Mouse (Mus musculus) embryonic fibroblast, embryonic 13.5 days (primary cell): ENCODE measurements around the gene Dok1. TPM values are rescaled to one million over a fixed set of nuclear protein-coding genes. Genes with fewer than 3 reads are reported as not detected.

Experiments
- H3K27ac ChIP-seq: 2 replicates; pipeline ENCODE4 v1.5.1; 2012; ENCODE audit warnings: low read length, control low read depth, inconsistent platforms; ENCODE audit not compliant: insufficient read depth
- H3K4me1 ChIP-seq: 2 replicates; pipeline ENCODE4 v1.6.1; 2011; ENCODE audit warnings: low read length; ENCODE audit not compliant: control insufficient read depth, insufficient read depth
- H3K4me3 ChIP-seq: 2 replicates; pipeline ENCODE4 v1.5.1; 2011; ENCODE audit warnings: mild to moderate bottlenecking, control low read depth, low read length; ENCODE audit not compliant: insufficient read depth
- CTCF ChIP-seq: IDR thresholded peaks from 2 replicates; pipeline ENCODE4 v1.5.1; 2011; ENCODE audit warnings: mild to moderate bottlenecking, control low read depth, low read length, moderate library complexity, borderline replicate concordance; ENCODE audit not compliant: insufficient read depth
- POLR2A ChIP-seq: IDR thresholded peaks from 2 replicates; pipeline ENCODE4 v1.6.1; 2011; ENCODE audit warnings: low read depth, mild to moderate bottlenecking, control low read depth, low read length, moderate library complexity
- polyA plus RNA-seq: library from polyadenylated mRNA; stranded (reverse); fragments of >200 nt; gene quantifications from 2 replicates; pipeline ENCODE4 v1.2.4, GENCODE M21; 2011; ENCODE audit warnings: low read depth; ENCODE audit not compliant: missing spikeins, insufficient read length

Dok1 gene
- polyA plus RNA-seq, 1 experiment = 37.9 TPM

DNA sequence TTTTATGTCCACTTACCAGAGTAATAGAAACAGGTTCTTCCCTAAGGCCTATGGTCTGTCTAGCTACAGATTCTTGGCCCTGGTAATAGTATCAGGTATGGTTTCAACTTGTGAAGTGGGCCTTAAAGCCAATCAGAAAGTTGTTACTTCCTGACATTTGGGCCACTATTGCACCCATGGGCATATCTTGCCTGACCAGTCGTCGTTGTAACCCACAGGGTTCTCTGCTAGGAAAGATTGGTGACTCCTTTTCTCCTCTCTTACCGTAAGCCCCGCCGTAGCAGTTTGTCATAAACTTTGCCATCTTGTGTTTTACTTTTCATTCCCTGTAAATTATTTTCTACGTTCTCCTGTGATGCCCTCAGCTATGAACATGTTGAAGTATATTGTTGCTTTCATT lies 13.2 kb downstream of the Dok1 start:
- Histone ChIP-seq H3K4me3 (no peak overlapping the region), H3K4me1 (peaks cover 29% of the 10 kb centered on the region), H3K27ac (no peak overlapping the region)
- TF ChIP-seq POLR2A = no peak
- no peak for TF ChIP-seq CTCF

DNA sequence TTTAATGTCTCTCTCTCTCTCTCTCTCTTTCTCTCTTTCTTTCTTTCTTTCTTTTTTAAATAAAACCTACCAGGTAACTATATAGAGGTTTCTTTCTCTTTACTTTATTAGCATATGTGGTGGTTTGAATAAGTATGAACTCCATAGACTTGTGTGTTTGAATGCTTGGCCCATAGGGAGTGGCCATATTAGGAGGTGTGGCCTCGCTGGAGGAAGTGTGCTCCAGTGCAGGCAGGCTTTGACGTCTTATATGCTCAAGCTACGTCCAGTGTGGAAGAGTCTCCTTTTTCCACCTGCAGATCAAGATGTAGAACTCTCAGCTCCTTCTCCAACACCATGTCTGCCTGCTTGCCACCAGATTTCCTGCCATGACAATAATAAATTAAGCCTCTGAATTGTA lies 14.2 kb downstream of the Dok1 start:
- Histone ChIP-seq H3K4me3 (no peak overlapping the region), H3K27ac (no peak overlapping the region), H3K4me1 (peaks cover 26% of the 10 kb centered on the region)
- TF ChIP-seq CTCF (no peak), POLR2A (no peak)

DNA sequence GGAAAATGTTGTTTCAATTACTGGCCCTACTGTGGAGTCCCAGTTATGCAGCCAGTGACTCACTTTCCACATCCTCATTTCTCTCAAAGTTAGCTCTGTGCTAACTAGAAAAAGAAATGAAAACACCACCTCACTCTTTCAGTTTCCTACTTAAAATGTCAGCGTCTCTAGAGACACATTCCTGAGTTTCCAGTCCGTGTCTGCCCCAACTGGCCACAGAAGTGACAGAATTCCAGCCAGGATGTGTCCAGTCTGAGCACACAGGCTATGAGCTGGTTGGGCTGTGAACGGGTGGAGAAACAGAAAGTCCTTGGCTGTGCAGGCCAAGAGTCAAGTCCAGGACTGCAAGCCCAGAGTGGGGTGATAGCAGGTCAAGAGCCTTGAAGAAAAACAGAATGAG lies 16.1 kb downstream of the Dok1 start:
- no peak overlapping the region for H3K4me3 ChIP-seq
- TF ChIP-seq POLR2A = peak; percentile 30
- TF ChIP-seq CTCF = no peak
- peak overlapping the region; percentile 96 for H3K27ac ChIP-seq
- peaks cover 20% of the 10 kb centered on the region for H3K4me1 ChIP-seq

DNA sequence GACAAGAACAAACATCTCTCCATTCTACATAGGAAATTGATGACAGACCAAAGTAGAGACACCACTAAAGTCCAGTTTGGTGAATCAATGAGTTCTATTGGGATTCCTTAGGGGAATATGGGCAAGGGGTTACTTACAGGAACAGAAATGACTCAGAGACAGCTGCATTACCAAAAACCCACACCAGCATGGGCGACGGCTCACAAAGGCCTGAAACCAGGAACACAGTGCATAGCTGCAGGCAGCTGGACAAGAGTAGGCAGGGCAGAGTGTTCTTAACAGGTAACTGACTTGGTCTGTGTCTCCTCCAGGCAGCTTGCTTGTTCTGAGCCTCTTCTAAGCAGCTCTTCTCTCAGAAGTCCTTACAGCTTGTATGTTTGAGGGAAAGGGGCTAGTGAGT lies 17.5 kb downstream of the Dok1 start:
- Histone ChIP-seq H3K27ac (peak overlapping the region; percentile 99), H3K4me1 (peaks cover 17% of the 10 kb centered on the region), H3K4me3 (no peak overlapping the region)
- no peak for TF ChIP-seq POLR2A
- TF ChIP-seq CTCF = no peak

DNA sequence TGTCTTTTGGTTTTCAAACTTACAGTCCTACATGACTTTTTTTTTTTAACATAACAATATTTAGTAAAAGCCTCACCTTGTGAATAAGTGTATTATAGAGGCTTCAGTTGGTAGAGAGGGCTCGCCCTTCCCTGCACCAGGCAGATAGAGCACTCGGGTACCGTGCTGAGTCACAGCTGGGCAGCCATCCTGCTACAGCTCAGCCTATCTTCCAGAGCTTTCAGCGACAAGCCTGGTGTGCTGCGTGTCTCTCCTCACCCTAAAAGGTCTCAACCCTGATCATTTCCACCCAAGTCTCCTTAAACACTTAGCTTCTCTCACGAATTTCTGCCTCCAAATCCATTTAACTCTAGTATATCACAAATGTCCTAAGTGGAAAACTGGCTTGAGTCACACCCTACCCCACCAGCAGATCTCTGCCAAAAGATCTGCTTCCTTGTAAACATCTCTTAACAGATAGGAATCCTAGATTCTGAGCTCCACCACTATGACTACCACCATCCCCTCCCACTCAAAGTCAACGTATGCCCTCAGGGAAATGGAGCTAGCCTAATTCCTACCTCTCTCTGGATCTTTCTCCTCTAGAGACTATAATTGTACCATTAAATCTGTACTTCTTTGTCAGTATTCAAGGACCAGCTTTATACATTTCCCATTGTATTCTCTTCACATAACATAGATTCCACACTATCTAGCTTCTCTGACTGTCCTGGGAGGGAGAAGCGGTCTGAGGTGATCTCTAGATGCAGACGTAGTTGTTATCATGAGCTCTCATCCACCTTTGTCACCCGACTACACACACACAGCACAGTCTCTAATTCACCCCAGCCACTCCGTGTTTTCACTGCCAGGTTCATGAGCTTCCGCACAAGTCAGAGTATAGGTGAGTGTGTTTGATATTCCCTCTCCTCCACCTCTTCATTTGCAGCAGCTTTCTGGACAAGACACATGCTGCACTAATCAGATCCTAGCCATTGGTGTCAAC lies 18.5 kb downstream of the Dok1 start:
- TF ChIP-seq POLR2A (no peak), CTCF (no peak)

GRCm38 (mm10) chr6:83013444-83013843 lies 19.8 kb downstream of the Dok1 start:
- Histone ChIP-seq H3K4me1 (peaks cover 17% of the 10 kb centered on the region), H3K4me3 (no peak overlapping the region), H3K27ac (peak overlapping the region; percentile 93)
- TF ChIP-seq POLR2A = no peak
- TF ChIP-seq CTCF = no peak

More for the DNA sequence above, 18.5 kb downstream of the Dok1 start:
- peak overlapping the region; percentile 93 for H3K27ac ChIP-seq
- peaks cover 17% of the 10 kb centered on the region for H3K4me1 ChIP-seq
- H3K4me3 ChIP-seq = no peak overlapping the region

- TF ChIP-seq POLR2A (no peak), CTCF (no peak)
- Histone ChIP-seq H3K27ac (no peak overlapping the region), H3K4me3 (no peak overlapping the region), H3K4me1 (peaks cover 11% of the 10 kb centered on the region)
Measured at GRCm38 (mm10) chr6:83011756-83012155, 21.5 kb downstream of the Dok1 start.

GRCm38 (mm10) chr6:83011255-83011654 lies 22.0 kb downstream of the Dok1 start:
- no peak overlapping the region for H3K27ac ChIP-seq
- no peak overlapping the region for H3K4me3 ChIP-seq
- peaks cover 9% of the 10 kb centered on the region for H3K4me1 ChIP-seq
- TF ChIP-seq POLR2A (no peak), CTCF (no peak)

- peaks cover 9% of the 10 kb centered on the region for H3K4me1 ChIP-seq
- no peak overlapping the region for H3K4me3 ChIP-seq
- no peak overlapping the region for H3K27ac ChIP-seq
- TF ChIP-seq CTCF = no peak
- no peak for TF ChIP-seq POLR2A
Measured at GRCm38 (mm10) chr6:83010010-83010409, 23.3 kb downstream of the Dok1 start.

DNA sequence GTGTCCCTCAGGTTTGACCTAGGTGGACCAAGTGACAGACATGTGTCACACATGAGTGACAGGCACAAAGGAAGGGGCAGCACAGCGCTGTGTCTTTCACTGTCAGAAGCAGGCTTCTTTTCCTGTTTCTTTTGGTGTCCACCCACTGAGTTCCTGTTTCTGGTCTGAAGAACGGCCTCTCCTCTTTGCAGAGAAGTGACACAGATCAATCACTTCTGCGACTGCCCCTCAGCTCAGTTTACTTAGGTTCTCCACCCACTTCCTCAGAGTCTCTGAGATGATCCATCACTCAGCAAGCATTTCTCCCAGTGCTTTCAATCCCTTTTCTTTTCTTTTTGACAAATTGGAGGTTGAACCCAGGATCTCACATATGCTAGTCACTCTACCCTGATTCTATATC lies 24.6 kb downstream of the Dok1 start:
- TF ChIP-seq POLR2A (no peak), CTCF (no peak)
- Histone ChIP-seq H3K4me3 (no peak overlapping the region), H3K4me1 (peaks cover 4% of the 10 kb centered on the region; the same call in 1 of the 2 replicates), H3K27ac (no peak overlapping the region)
